Mouse (Mus musculus) MEL (cell line): ENCODE data around the gene Ddx1.

Experiments used
- CTCF ChIP-seq, 3 experiments: IDR thresholded peaks in 2 of 3; conservative IDR thresholded peaks in 1 of 3; 2 replicates each; pipeline ENCODE4 v1.5.1; 2011 to 2012; ENCODE audit warnings: low read length in 3 of 3, low read depth in 2 of 3, mild to moderate bottlenecking in 2 of 3, improper control_type of control experiment in 1 of 3, inconsistent platforms in 1 of 3, mixed read lengths in 1 of 3, moderate library complexity in 1 of 3; ENCODE audit not compliant: control insufficient read depth in 1 of 3, insufficient read depth in 1 of 3, poor library complexity in 1 of 3, severe bottlenecking in 1 of 3
- ELF1 ChIP-seq: IDR thresholded peaks from 2 replicates; pipeline ENCODE4 v1.6.1; 2014; ENCODE audit warnings: low read depth, mild to moderate bottlenecking, inconsistent platforms, low read length, improper control_type of control experiment, moderate library complexity
- GABPA ChIP-seq: IDR thresholded peaks from 2 replicates; pipeline ENCODE4 v1.6.1; 2012; ENCODE audit warnings: low read depth, mild to moderate bottlenecking, inconsistent platforms, low read length, improper control_type of control experiment, moderate library complexity
- GATA1 ChIP-seq: IDR thresholded peaks from 2 replicates; pipeline ENCODE4 v1.6.1; 2011; ENCODE audit warnings: low read depth, low read length, improper control_type of control experiment
- KAT2A ChIP-seq: conservative IDR thresholded peaks from 2 replicates; pipeline ENCODE4 v1.6.1; 2012; ENCODE audit warnings: low read depth, low read length, improper control_type of control experiment, inconsistent platforms
- MAFK ChIP-seq: IDR thresholded peaks from 2 replicates; pipeline ENCODE4 v1.6.1; 2011; ENCODE audit warnings: low read depth, mild to moderate bottlenecking, low read length, improper control_type of control experiment, borderline replicate concordance
- MAX ChIP-seq: IDR thresholded peaks from 2 replicates; pipeline ENCODE4 v1.6.1; 2011; ENCODE audit warnings: low read length, improper control_type of control experiment
- POLR2A ChIP-seq, 2 experiments: IDR thresholded peaks; 2 replicates each; pipeline ENCODE4 v1.6.1; 2011 to 2012; ENCODE audit warnings: low read length in 2 of 2, mild to moderate bottlenecking in 2 of 2, control low read depth in 1 of 2, improper control_type of control experiment in 1 of 2, low read depth in 1 of 2, moderate library complexity in 1 of 2; ENCODE audit not compliant: control insufficient read depth in 1 of 2, insufficient read depth in 1 of 2, poor library complexity in 1 of 2
- TCF12 ChIP-seq: IDR thresholded peaks from 2 replicates; pipeline ENCODE4 v1.6.1; 2014; ENCODE audit warnings: low read depth, mild to moderate bottlenecking, inconsistent platforms, low read length, improper control_type of control experiment, moderate library complexity
- USF2 ChIP-seq, 2 experiments: IDR thresholded peaks; 2 replicates each; pipeline ENCODE4 v1.6.1; 2011 to 2012; ENCODE audit warnings: improper control_type of control experiment in 2 of 2, low read length in 2 of 2, borderline replicate concordance in 1 of 2, inconsistent platforms in 1 of 2, low read depth in 1 of 2, mild to moderate bottlenecking in 1 of 2; ENCODE audit not compliant: insufficient read depth in 1 of 2

DNA sequence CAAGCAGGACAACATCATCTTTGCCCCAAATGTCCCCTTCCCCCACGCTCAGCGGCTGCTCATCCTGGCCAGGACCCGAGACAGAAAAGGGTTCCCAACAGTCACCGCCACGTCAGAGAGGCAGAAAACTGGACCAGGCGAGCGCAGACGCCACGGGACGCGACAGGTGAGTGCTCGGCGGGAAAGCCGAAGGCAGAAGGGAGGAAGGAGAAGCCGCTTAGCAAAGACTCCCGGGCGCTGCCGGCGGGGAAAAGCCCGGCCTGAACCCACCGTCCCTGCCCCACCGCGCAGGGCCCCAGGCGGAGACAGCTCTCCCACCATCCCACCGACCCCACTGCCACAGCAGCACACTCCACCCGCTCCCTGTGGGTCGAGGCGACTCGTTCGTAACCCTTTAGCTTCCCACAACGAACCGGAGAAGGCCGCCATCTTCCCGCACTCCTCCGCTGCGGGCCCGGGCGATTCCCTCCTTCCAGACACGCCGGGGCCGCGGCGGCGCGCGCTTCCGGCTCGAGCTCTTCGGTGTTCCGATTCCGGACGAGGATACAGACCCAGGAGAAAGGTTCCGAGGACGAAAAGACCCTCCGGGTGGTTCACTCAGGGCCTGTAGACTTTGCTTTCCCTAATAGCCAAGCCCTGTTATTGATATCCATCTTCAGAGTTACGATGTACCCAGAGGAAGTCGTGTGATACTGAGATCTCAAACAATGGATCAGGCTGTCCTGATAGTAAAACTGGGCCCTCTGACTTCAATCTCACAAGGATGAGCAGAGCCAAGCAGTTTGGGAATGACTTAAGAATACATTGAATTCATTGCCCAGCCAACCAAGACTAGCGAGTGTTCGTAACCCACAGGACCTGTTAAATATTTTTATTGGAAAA lies at the start of gene Ddx1:
- TF ChIP-seq POLR2A (IDR thresholded peaks at IDR 0.05; ENCODE audit: control insufficient read depth in 1 of 2, insufficient read depth in 1 of 2, low read depth in 1 of 2, low read length in 2 of 2, poor library complexity in 1 of 2) (peak; percentile 84 to 87), CTCF (IDR thresholded peaks at IDR 0.05 in 2 of 3, conservative IDR thresholded peaks at IDR 0.05 in 1 of 3; ENCODE audit: control insufficient read depth in 1 of 3, insufficient read depth in 1 of 3, low read depth in 2 of 3, low read length in 3 of 3, poor library complexity in 1 of 3, severe bottlenecking in 1 of 3) (no peak), TCF12 (peak; percentile 79), MAFK (no peak), GATA1 (peak; percentile 32; the same call in 1 of the 2 replicates), GABPA (no peak), USF2 (IDR thresholded peaks at IDR 0.05; ENCODE audit: borderline replicate concordance in 1 of 2, insufficient read depth in 1 of 2, low read depth in 1 of 2, low read length in 2 of 2) (no peak), ELF1 (peak; percentile 79), MAX (peak; percentile 47; the same call in 1 of the 2 replicates), KAT2A (peak; percentile 66; the same call in 1 of the 2 replicates)
